Mouse (Mus musculus): ENCODE measurements around the gene Il1b. TPM values are rescaled to one million over a fixed set of nuclear protein-coding genes. Genes with fewer than 3 reads are reported as not detected.

The Il1b gene
- total RNA-seq, 2 experiments from 2014 or later, result 0.82 to 1.7 TPM

DNA sequence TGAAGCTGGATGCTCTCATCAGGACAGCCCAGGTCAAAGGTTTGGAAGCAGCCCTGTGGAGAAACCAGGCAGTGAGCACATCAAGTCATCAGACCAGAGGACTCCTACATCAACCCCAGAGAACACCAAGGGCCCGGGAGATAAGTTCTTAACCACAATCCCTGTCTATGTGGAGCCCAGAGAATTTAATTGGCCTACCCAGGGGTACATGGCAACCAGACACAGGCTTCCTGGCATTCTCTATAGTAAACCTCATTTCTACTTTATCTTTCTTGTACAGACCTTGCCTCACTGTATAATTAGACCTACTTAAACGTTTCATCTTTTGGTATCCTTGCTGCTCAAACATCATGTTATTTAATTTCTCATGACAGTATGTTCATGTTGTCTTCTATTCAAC, 2.8 kb downstream of the Il1b start:
- DNase-seq, result no peak

GRCm38 (mm10) chr2:129367246-129367645, 3.7 kb downstream of the Il1b start:
- no peak for DNase-seq

DNA sequence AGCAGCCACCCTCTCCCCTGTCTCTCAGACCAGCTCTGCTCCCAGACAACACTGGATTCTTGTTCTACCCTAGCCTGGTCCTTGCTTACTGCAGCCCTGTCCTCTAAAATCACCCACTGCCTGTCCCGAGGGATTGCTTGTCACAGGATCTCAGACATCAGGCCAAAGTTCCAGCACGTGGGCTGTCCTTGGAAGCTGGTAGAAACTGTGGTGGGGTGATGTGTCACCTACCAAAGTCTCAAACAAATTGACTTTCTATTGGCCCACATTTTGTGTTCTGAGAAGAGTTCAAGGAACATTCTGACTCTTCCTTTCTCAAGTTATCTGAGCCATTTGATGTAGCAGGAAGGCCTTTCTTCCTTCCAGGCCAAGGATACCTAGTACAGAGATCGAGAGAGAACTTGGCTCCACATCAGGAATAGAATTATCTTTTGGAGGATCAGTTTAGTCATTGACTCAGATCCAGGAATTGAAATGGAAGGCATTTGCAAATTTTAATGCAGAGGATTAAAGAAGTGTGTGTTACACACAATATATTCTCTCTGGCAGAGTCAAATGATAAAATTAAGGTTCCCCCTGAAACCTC, 9.9 kb downstream of the Il1b start:
- DNase-seq, result peak; percentile 27 to 43

DNA sequence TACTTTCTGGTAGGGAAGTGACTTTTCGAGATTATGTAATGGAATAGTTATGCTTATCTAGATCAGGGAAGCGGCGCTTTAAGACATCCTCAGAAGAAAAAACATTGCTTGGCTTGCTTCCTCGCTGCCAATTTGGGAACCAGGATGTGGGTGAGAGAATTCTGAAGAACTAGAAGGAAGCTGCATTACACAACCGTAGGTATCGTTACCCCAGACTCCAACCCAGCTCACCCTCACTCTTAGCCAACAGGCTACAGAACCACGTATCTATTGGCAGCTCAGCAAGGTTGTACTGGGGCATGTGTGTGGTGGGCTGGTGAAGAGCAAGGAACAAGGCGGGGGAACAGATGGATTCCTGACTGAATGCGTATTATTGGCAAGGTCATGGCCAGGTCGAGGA, 10.7 kb downstream of the Il1b start:
- no peak for DNase-seq

DNA sequence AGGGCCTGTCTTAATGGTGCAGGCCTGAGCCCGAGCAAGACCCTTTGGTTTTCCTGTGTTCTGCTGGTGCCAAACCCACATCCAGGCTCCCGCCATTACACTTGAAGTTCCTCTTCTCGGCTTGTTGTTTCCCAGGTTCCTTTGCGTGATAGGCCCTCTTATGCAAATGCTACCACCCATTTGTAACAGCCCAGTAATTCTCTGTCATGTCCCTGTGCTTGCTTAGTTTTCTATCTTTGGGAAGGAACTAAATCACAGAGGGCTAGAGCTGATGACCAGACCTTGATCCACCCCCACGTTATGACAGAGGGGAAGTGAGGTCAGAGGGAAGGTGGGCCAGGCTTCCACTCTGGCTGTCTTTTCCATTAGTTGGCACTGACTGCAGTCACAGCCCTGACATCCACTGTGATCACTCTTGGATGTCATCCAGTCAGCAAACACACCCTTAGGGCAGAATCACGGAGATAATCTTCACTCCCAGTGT, 32.8 kb downstream of the Il1b start:
- DNase-seq, result peak; percentile 8 to 14

DNA sequence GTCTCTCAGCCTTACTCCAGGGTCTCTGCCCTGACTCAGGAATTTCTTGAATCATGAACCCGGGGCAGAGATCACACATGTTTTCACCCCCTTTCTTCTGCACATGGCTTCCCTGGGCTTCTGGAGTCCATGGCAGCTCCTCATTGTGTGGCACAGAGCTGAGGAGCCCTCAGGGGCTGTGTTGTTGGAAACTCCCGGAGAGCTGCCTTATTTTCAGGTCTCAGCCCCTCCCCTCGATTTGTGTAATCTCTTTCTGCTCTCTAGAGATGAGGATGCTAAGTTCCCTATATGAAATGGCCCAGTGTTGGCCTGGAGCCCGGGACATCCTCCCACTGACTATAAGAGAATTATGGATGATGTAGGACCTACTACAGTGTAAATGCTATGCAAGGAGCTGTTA, 37.5 kb downstream of the Il1b start:
- DNase-seq, result no peak

DNA sequence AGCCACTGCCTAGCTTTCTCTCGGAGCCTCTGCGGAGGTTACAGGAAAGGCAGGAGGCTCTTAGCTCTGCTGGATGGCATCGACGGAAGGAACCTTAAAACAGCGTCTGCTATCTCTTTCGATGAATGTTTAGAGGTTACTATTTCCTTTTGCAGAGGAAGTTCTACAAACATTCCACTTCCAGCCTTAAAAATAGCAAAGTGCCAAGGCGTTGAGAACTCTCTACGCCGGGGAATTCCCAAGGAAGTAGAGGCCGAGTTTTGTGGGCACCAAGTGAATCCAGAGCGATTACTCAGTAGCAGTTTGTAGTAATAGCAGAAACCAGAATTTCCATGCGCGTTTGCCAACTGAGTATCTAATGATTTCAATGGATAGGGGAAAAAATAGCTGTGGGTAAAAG, 40.4 kb downstream of the Il1b start:
- DNase-seq, result peak in 1 of 2 experiments; percentile 22

GRCm38 (mm10) chr2:129330024-129330423, 40.9 kb downstream of the Il1b start:
- no peak for DNase-seq

DNA sequence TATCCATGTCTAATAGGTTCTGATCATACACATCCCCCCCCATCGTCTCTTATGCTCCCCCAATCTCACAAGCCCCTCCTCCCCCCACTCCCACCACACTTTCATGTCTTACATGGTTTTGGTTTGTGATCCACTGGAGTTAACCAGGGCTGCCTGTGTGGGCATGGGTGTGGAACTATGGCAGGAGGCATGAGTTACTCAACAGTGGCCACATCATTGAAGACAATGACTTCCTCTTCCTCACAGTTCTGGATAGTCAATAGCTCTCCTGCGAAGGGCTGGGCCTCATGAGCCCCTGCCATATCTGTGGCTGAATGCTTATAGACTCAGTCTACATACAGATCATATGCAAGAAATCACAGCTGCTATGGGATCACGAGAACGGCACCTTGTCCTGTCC, 42.7 kb downstream of the Il1b start:
- no peak for DNase-seq

- DNase-seq, result no peak
Observed at GRCm38 (mm10) chr2:129324216-129324615, 46.7 kb downstream of the Il1b start.

GRCm38 (mm10) chr2:129322117-129322635, 48.8 kb downstream of the Il1b start:
- DNase-seq, result no peak

GRCm38 (mm10) chr2:129320033-129320605, 50.8 kb downstream of the Il1b start:
- DNase-seq, result no peak

GRCm38 (mm10) chr2:129315831-129316230, 55.1 kb downstream of the Il1b start:
- no peak for DNase-seq

DNA sequence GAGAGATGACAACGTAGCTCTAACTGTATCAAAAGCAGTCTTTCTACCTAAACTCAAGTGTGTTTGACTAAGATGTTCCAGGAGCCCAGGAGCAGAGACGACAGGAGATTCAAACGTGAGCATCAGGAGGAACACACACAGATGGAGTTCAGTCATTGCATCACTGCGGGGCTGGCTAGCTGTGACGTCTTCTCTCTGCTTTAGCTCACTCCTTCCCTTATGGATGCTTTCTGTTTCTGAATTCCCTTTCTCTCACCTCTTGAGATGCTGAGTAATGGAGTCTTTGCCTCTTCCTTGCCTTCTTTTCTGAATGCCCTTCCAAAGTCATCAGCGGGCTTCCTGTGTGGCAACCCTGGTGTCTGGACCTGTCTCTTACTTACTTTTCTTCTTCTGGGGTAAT, 56.1 kb downstream of the Il1b start:
- no peak for DNase-seq

Other genes with a start within 250 kb of the Il1b start
- 10 to 100 TPM; 17.0 to 23.4 TPM for gene Chchd5, start 241.4 kb downstream of the Il1b start, total RNA-seq (2021)
- 10 to 100 TPM; 16.1 to 20.3 TPM for gene Slc20a1, start 172.4 kb downstream of the Il1b start, total RNA-seq (2021)
- 1 to 10 TPM; 3.0 to 3.5 TPM for gene Ckap2l, start 73.9 kb downstream of the Il1b start, total RNA-seq (2021)
- gene Il1a, start 61.2 kb downstream of the Il1b start, total RNA-seq (2021), result under 1 TPM in 1 of 2 experiments, not detected in 1; 0.17 TPM
- gene F830045P16Rik, start 165.5 kb upstream of the Il1b start, total RNA-seq (2021), result not detected
- 10 to 100 TPM; 37.5 to 66.5 TPM for gene Sirpa, start 221.7 kb upstream of the Il1b start, total RNA-seq (2021)